Mouse (Mus musculus): ENCODE measurements around the gene Acer2.

- no peak for TF ChIP-seq CTCF (IDR thresholded peaks at IDR 0.05; ENCODE audit: insufficient read depth, low read length)
- TF ChIP-seq POLR2A (IDR thresholded peaks at IDR 0.05; ENCODE audit: borderline replicate concordance, extremely low read depth, low read depth, low read length), result 0 out of 2 replicates have a peak, but pooled peaks have one; percentile 1
Observed at GRCm38 (mm10) chr4:86886160-86886878, 12.1 kb downstream of the Acer2 start.

Data from lung, adult 2 months (tissue).